Mouse (Mus musculus) hindlimb bud, embryonic 11.5 days (tissue): ENCODE data around the gene Zbtb42.
A peak's percentile ranks its signal among the peaks of the same experiment; 100 is the strongest.

ENCODE experiments used
- DNase-seq: peaks from one replicate; pipeline ENCODE4 v3.0.0-alpha.2; 2012; ENCODE audit warnings: low read depth, low spot score; ENCODE audit errors: extremely low spot score

The Zbtb42 gene

GRCm38 (mm10) chr12:112660576-112661326 is 17.9 kb upstream of the Zbtb42 start:
- DNase-seq, result no peak

DNA sequence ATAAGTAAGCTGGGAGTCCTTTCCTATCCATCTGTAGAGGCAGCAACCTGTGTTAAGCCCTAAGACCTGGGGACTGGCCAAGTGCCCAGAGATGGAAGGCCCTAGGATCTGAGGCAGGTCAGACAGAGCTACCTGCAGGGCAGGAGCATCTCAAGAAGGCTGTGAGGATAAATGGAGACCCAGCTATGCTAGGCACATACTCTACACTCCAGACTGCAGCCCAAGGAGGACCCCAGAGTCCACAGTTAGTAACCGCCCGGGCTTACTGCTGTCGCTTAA is 17.4 kb upstream of the Zbtb42 start:
- DNase-seq, result no peak

GRCm38 (mm10) chr12:112661851-112662250 is 16.8 kb upstream of the Zbtb42 start:
- DNase-seq, result no peak

GRCm38 (mm10) chr12:112663303-112663702 is 15.3 kb upstream of the Zbtb42 start:
- DNase-seq, result no peak

DNA sequence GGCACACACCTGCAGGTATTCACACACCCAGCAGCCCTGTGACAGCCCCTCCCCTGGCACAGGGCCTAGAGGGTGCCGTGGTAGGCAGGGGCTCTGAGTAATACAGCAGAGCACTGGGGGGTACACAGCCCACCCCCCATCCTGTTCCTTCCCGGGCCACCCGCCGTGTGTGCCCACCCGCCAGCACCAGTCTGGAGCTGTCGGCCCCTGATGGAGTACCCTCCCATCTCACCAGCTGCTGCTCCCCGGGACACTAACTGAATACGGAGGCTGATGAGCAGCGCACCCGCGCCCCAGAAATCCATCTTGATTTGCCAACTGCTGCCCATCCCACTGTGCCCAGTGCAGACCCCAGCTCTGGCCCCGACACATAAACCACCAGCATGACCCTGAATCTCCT is 14.9 kb upstream of the Zbtb42 start:
- DNase-seq, result no peak

DNA sequence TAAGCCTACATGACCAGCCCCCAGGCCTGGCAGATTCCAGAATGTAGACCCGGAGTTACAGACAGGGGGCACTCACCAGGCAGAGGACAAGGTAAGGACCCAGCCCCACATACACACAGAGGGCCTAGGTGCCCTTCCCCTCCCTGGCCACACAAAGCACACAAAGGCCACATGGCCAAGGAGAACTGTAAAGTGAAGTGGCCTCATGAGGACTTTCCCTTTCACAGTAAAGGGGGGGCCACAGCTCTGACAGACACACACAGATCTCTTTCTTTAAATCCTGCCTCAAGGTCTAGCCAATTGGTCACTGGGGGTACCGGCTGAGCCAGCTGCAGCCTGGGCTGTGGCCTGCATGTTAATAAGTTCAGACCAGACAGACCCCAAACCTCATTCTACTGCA is 14.5 kb upstream of the Zbtb42 start:
- no peak for DNase-seq

DNA sequence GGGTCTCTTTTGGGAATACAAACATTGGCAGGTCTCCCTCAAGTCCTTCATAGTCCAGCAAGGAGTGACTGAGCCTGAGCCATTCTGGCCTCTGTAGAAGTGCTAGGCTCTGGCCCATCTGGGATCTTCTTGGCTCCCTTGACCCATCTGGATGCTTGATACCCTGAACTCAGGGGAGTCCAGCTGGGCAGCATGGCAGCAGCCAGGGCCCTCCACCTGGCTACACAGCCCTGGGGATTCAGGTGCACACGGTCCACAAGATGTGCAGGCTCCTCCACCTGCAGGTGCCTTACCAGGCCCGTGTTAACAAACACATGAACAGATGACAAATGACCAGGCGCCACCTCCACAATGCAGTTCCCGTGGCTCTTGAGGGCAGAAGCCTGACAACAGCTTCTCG is 14.0 kb upstream of the Zbtb42 start:
- DNase-seq, result no peak

DNA sequence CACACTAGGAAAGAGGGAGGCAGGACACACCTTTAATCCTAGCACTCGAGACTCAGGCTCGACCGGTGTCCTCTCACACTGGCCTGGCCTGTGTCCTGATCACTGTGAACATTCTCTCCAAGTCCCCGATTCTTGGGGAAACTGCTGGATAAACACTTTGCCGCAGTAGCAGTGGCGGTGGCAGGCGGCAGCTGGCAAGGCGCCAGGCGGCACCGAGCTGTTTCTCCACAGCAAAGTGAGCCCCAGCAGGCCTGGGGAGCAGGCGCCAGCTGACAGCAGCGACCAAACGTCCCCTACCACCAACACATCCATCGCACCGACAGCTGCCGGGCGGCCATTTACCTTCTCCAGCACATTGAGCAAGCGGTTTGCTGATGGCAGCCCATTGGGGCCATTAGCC is 13.2 kb upstream of the Zbtb42 start:
- no peak for DNase-seq

DNA sequence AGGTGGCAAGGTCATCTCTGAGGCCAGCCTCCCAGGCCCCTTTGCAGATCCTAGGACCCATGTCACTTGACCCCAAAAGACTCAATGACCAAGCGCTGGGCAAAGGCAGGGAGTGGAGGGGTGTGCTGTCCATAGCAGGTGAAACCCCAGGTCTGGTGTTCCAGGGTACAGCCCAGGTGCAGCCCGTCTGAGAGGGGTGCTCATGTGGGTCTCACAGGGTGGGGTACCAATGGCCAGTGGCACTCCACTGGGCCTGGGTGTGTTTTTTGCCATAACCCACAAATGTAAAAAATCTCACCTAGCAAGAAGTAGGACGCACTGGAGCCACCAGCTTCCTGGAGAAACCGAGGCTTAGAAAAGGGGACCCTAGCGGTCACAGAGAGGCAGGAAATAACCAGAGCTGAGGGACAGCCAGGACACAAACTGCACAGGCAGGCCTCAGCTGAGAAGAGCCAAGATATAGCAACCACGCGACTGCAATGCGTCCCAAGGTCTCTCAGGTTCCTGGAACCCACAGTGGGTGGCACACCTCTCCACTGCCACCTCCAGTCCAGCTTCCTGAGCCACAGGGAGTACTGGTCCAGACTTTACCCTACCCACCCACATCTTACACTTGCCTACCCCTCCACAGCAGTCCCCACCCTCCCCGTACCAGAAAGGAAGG is 12.6 kb upstream of the Zbtb42 start:
- no peak for DNase-seq

DNA sequence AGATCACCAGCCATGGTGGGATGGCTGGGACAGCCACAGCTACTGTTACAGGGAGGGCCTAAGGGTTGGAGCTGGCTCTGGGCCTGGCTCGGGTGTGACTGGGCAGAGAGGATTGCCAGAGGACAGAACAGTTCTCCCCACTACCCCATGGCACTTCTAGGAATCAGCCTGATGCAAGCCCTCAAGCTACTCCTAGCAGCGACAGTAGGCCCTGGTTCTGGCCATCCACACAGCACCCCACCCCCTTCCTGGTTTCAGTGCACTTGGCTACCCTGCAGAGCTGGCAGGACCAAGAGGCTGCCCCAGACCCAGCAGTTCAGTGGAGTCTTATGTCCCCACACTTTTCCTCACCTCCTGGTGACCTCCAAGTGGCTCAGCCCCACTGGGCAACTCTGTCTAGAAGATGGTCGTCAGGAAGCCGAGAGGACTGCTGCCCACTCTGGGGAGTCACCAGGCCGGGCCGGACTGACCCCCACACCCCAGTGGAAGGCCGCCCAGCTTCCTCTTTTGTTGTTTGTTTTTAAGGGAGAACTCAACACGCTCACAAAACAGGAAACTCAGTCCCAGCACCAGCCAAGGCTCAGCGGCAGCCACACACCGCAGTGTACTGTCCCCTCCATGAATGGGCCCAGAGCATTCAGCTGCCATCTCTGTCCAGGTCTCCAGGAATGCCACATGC is 10.9 kb upstream of the Zbtb42 start:
- no peak for DNase-seq

GRCm38 (mm10) chr12:112670718-112671393 is 7.8 kb upstream of the Zbtb42 start:
- DNase-seq, result no peak

GRCm38 (mm10) chr12:112671891-112672290 is 6.7 kb upstream of the Zbtb42 start:
- DNase-seq, result no peak

GRCm38 (mm10) chr12:112672744-112673575 is 5.7 kb upstream of the Zbtb42 start:
- no peak for DNase-seq

- no peak for DNase-seq
Measured at GRCm38 (mm10) chr12:112673576-112674091, 5.0 kb upstream of the Zbtb42 start.

- no peak for DNase-seq
Measured at GRCm38 (mm10) chr12:112674132-112675011, 4.3 kb upstream of the Zbtb42 start, which contains the start of gene Akt1. Gene Akt1 (minus strand): TSS chr12:112674884.

DNA sequence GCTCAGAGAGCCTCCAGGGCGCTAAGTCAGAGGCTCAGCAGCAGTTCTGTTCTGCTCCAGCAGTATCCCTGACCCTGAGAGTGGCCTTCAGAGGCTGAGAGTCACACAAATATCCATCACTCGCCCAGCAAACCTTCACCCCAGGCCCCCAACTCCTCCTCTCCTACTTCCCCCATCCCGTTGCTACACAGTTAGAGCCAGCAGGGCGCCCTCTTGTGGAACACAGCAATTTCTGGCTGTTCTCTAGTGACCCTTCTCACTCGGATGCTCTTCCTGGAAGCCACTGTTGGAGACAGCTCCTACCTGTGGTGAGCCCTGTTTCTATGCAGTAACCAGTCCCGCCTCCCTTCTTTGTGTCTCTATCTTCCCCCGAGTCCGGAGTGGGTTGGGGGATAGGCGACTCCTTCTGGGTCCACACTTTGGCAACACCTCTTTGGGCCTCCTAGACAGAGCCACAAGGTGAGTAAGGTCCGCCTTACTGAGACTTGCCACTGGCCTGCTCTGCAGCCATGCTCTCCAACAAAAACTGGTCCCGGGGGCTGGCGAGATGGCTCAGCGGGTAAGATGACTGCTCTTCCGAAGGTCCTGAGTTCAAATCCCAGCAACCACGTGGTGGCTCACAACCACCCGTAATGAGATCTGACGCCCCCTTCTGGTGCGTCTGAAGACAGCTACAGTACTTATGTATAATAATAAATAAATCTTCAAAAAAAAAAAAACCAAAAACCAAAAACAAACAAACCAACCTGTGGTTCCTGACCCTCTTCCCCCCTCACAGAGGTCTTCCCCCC is 3.2 kb upstream of the Zbtb42 start:
- DNase-seq, result peak; percentile 69

DNA sequence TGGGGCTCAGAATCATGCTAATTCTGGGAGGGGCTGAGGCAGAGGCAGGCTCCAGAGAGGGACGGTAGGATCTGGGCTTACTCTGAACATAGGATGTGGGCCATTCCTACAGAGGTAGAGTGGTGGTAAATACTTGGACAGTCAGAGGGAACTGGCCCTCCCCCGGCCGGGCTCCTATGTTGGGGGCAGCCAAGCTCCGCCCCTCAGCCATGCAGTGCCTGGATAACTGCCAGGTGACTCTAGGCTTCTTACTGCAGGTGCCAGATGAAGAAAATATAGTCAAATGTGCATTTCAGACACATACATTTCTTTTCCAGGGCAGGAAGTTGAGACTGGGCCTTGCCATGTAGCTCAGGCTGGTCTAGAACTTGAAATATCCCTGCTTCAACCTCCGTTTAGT is 1.6 kb upstream of the Zbtb42 start:
- DNase-seq, result no peak

- DNase-seq, result no peak
Measured at GRCm38 (mm10) chr12:112677943-112678554, 579 bp upstream of the Zbtb42 start.
